Mouse (Mus musculus): ENCODE data around the gene 1110065P20Rik. TPM values are rescaled to one million over a fixed set of nuclear protein-coding genes. Genes with fewer than 3 reads are reported as not detected.

1110065P20Rik gene
- polyA plus RNA-seq (2014; fragmentation: Illumina TruSeq; extraction: RNeasy Lipid Tissue Mini Kit (QIAGEN cat#74804); ENCODE audit: low read depth, low replicate concordance) = 2.3 TPM

DNA sequence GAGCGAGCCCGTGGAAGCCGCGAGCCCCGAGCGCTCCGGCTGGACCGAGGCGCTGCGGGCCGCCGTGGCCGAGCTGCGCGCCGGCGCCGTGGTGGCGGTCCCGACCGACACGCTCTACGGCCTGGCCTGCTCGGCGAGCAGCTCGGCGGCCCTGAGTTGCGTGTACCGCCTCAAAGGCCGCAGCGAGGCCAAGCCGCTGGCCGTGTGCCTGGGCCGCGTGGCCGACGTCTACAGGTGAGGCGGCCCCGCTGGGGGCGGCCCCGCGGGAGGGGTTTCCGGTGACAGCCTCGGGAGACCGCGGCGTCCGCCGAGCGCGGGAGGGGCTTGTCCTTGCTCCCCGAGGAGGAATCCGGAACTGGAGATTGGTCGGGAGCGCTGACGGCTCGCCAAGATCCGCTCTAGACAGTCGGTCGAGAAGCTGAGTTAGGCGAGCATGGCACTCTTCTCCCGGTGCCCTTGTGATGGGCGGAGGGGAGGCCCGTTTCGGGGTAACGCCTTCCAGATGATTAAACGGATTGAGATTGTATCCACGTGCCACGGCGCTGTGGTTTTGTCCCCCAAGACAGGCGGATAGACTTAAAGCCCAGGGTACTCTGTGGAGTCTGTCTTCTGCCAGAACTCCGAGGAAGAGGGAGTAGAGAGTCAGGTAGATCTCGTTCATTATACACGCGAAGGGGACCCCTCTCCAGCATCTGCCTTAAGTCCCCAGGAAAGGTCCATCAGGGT, at the start of gene 1110065P20Rik:
Gene 1110065P20Rik (minus strand): TSS at position 264 of the 726 bp plus-strand sequence.

DNA sequence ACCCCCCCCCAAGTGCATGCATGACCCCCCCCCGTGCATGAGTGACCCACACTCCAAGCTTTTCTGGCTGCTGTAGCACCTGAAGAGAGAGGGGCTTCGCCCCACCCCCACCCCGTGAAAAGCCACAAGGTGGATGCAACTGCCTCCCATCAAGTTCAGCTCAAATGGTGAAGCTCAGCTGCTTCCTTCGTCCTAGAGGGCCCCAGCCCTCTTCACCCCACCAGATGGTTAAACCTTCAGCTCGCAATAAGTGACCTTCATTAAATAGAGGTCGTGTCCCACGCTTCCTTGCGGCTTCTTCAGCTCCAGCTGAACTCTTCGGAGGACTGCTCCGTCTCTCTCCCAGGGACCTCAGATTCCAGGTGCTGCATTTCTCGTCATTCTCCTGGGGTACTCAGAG, 29.6 kb upstream of the 1110065P20Rik start, which contains the start of gene Epha10:
Gene Epha10 (plus strand): TSS at position 301 of the 400 bp plus-strand sequence.

GRCm38 (mm10) chr4:124861283-124862188, 10.5 kb upstream of the 1110065P20Rik start, which contains the start of gene Maneal:
TSS of gene Maneal (minus strand) at chr4:124862171.

GRCm38 (mm10) chr4:124850261-124850913, 609 bp downstream of the 1110065P20Rik start, which contains the start of gene Yrdc:
TSS of gene Yrdc (plus strand) at chr4:124850679.

GRCm38 (mm10) chr4:124801552-124802308, 49.3 kb downstream of the 1110065P20Rik start, which contains the start of gene Mtf1:
TSS of gene Mtf1 (plus strand) at chr4:124802104.

Other genes starting within 250 kb of the 1110065P20Rik start
- gene 3100002H09Rik, start 240.4 kb downstream of the 1110065P20Rik start, polyA plus RNA-seq (2014; fragmentation: Illumina TruSeq; extraction: RNeasy Lipid Tissue Mini Kit (QIAGEN cat#74804); ENCODE audit: low read depth, low replicate concordance) = not detected
- gene Pou3f1, start 194.4 kb downstream of the 1110065P20Rik start, polyA plus RNA-seq (2014; fragmentation: Illumina TruSeq; extraction: RNeasy Lipid Tissue Mini Kit (QIAGEN cat#74804); ENCODE audit: low read depth, low replicate concordance) = not detected
- 64.4 TPM for gene Utp11, start 157.6 kb downstream of the 1110065P20Rik start, polyA plus RNA-seq (2014; fragmentation: Illumina TruSeq; extraction: RNeasy Lipid Tissue Mini Kit (QIAGEN cat#74804); ENCODE audit: low read depth, low replicate concordance)
- gene Fhl3, start 150.5 kb downstream of the 1110065P20Rik start, polyA plus RNA-seq (2014; fragmentation: Illumina TruSeq; extraction: RNeasy Lipid Tissue Mini Kit (QIAGEN cat#74804); ENCODE audit: low read depth, low replicate concordance) = 0.58 TPM
- 31.5 TPM for gene Sf3a3, start 136.4 kb downstream of the 1110065P20Rik start, polyA plus RNA-seq (2014; fragmentation: Illumina TruSeq; extraction: RNeasy Lipid Tissue Mini Kit (QIAGEN cat#74804); ENCODE audit: low read depth, low replicate concordance)
- 12.0 TPM for gene Inpp5b, start 109.3 kb downstream of the 1110065P20Rik start, polyA plus RNA-seq (2014; fragmentation: Illumina TruSeq; extraction: RNeasy Lipid Tissue Mini Kit (QIAGEN cat#74804); ENCODE audit: low read depth, low replicate concordance)
- 11.6 TPM for gene Mtf1, start 49.1 kb downstream of the 1110065P20Rik start, polyA plus RNA-seq (2014; fragmentation: Illumina TruSeq; extraction: RNeasy Lipid Tissue Mini Kit (QIAGEN cat#74804); ENCODE audit: low read depth, low replicate concordance)
- gene Yrdc, start 517 bp downstream of the 1110065P20Rik start, polyA plus RNA-seq (2014; fragmentation: Illumina TruSeq; extraction: RNeasy Lipid Tissue Mini Kit (QIAGEN cat#74804); ENCODE audit: low read depth, low replicate concordance) = 37.0 TPM
- gene Maneal, start 11.0 kb upstream of the 1110065P20Rik start, polyA plus RNA-seq (2014; fragmentation: Illumina TruSeq; extraction: RNeasy Lipid Tissue Mini Kit (QIAGEN cat#74804); ENCODE audit: low read depth, low replicate concordance) = 2.3 TPM
- gene Epha10, start 29.7 kb upstream of the 1110065P20Rik start, polyA plus RNA-seq (2014; fragmentation: Illumina TruSeq; extraction: RNeasy Lipid Tissue Mini Kit (QIAGEN cat#74804); ENCODE audit: low read depth, low replicate concordance) = 0.12 TPM
- gene 9930104L06Rik, start 85.9 kb upstream of the 1110065P20Rik start, polyA plus RNA-seq (2014; fragmentation: Illumina TruSeq; extraction: RNeasy Lipid Tissue Mini Kit (QIAGEN cat#74804); ENCODE audit: low read depth, low replicate concordance) = 7.6 TPM
- 9.7 TPM for gene Cdca8, start 88.1 kb upstream of the 1110065P20Rik start, polyA plus RNA-seq (2014; fragmentation: Illumina TruSeq; extraction: RNeasy Lipid Tissue Mini Kit (QIAGEN cat#74804); ENCODE audit: low read depth, low replicate concordance)
- 1.8 TPM for gene Rspo1, start 135.2 kb upstream of the 1110065P20Rik start, polyA plus RNA-seq (2014; fragmentation: Illumina TruSeq; extraction: RNeasy Lipid Tissue Mini Kit (QIAGEN cat#74804); ENCODE audit: low read depth, low replicate concordance)
- 60.3 TPM for gene Gnl2, start 165.4 kb upstream of the 1110065P20Rik start, polyA plus RNA-seq (2014; fragmentation: Illumina TruSeq; extraction: RNeasy Lipid Tissue Mini Kit (QIAGEN cat#74804); ENCODE audit: low read depth, low replicate concordance)
- gene Dnali1, start 214.5 kb upstream of the 1110065P20Rik start, polyA plus RNA-seq (2014; fragmentation: Illumina TruSeq; extraction: RNeasy Lipid Tissue Mini Kit (QIAGEN cat#74804); ENCODE audit: low read depth, low replicate concordance) = not detected
- 14.4 TPM for gene Snip1, start 215.5 kb upstream of the 1110065P20Rik start, polyA plus RNA-seq (2014; fragmentation: Illumina TruSeq; extraction: RNeasy Lipid Tissue Mini Kit (QIAGEN cat#74804); ENCODE audit: low read depth, low replicate concordance)
- gene Meaf6, start 233.9 kb upstream of the 1110065P20Rik start, polyA plus RNA-seq (2014; fragmentation: Illumina TruSeq; extraction: RNeasy Lipid Tissue Mini Kit (QIAGEN cat#74804); ENCODE audit: low read depth, low replicate concordance) = 22.6 TPM

Measured in adrenal gland, adult 10 weeks (tissue).